Mouse (Mus musculus): ENCODE measurements around the gene Chtf18. TPM values are rescaled to one million over a fixed set of nuclear protein-coding genes. Genes with fewer than 3 reads are reported as not detected.

The Chtf18 gene
- total and polyA plus RNA-seq, 3 experiments: 11.9 to 38.2 (median 24.8) TPM

GRCm38 (mm10) chr17:25721476-25721875 lies 5.7 kb downstream of the Chtf18 start:
- H3K27me3 ChIP-seq (replicated peaks): no peaks in the 10 kb centered on the region
- no peak for TF ChIP-seq EP300 (IDR thresholded peaks at IDR 0.05; ENCODE audit: low read length)
- TF ChIP-seq MAX (IDR thresholded peaks at IDR 0.05; ENCODE audit: low read length): no peak
- TF ChIP-seq JUND (conservative IDR thresholded peaks at IDR 0.05; ENCODE audit: low read depth, low read length): no peak
- TF ChIP-seq MAFK (IDR thresholded peaks at IDR 0.05; ENCODE audit: insufficient replicate concordance, low read length): no peak
- TF ChIP-seq SIN3A (IDR thresholded peaks at IDR 0.05; ENCODE audit: low read length): no peak
- TF ChIP-seq CTCF (conservative IDR thresholded peaks at IDR 0.05 in 1 of 2, IDR thresholded peaks at IDR 0.05 in 1 of 2; ENCODE audit: low read depth in 2 of 2, low read length in 2 of 2): no peak
- peaks cover 52 to 85% of the 10 kb centered on the region in 2 experiments for H3K36me3 ChIP-seq (replicated peaks in 1 of 2; ENCODE audit: control insufficient read depth in 1 of 2, insufficient read depth in 1 of 2, low read length in 1 of 2)
- H3K9ac ChIP-seq (ENCODE audit: insufficient read depth, low read depth): no peak overlapping the region
- DNase-seq (ENCODE audit: extremely low read depth): no peak
- no peak overlapping the region for H3K27ac ChIP-seq (ENCODE audit: insufficient read depth, low read depth)
- dilution Hi-C loops (cut with MboI; ENCODE audit: extremely low pct_ligation_motif_present, extremely low pct_unique_long_range_greater_than_20kb, low sequenced_read_pairs): no loop called here
- no peak overlapping the region for H3K4me3 ChIP-seq (replicated peaks in 1 of 3; ENCODE audit: low read depth in 2 of 3, low read length in 2 of 3, poor library complexity in 1 of 3)
- in situ Hi-C loops (cut with MboI; ENCODE audit: low pct_ligation_motif_present, low pct_unique_long_range_greater_than_20kb, low sequenced_read_pairs): no loop called here
- no peaks in the 10 kb centered on the region for H3K9me3 ChIP-seq (replicated peaks; ENCODE audit: low read length)
- no peak overlapping the region for H3K4me2 ChIP-seq (ENCODE audit: insufficient read depth, low read depth, poor library complexity, severe bottlenecking)
- H3K4me1 ChIP-seq (ENCODE audit: control insufficient read depth in 1 of 2, insufficient read depth in 2 of 2): peaks cover 16 to 35% of the 10 kb centered on the region in 2 experiments
- H3K79me2 ChIP-seq (replicated peaks; ENCODE audit: control insufficient read depth, extremely low read depth, insufficient read depth, poor library complexity, severe bottlenecking): no peaks in the 10 kb centered on the region

DNA sequence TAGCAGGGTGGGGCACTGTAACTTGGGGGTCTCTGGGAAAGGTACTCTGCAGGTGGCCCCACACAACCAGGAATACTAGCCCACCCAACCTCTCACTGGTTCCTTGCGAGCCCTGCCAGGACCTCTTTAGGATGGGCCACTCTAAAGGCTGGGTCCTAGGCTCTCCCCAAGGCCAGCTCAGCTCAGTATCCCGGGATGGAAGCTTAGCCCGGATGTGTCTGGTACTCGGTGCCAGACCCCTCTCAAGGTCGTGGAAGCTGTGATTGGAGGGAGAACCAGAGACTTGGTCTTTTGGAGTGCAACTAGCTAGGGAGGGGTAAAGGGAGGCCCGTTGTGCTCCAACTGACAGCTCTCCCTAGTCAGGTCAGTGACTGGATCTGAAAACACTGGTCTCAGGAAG lies 9.5 kb downstream of the Chtf18 start:
- Histone ChIP-seq H3K9me3 (replicated peaks; ENCODE audit: low read length) (peaks cover 4% of the 10 kb centered on the region), H3K27ac (ENCODE audit: insufficient read depth, low read depth) (no peak overlapping the region), H3K4me3 (replicated peaks in 1 of 3; ENCODE audit: low read depth in 2 of 3, low read length in 2 of 3, poor library complexity in 1 of 3) (peak overlapping the region in 1 of 3 experiments; percentile 33), H3K4me1 (ENCODE audit: control insufficient read depth in 1 of 2, insufficient read depth in 2 of 2) (peaks cover 23 to 34% of the 10 kb centered on the region in 2 experiments), H3K9ac (ENCODE audit: insufficient read depth, low read depth) (no peak overlapping the region; the same call in 1 of the 2 replicates), H3K79me2 (replicated peaks; ENCODE audit: control insufficient read depth, extremely low read depth, insufficient read depth, poor library complexity, severe bottlenecking) (no peaks in the 10 kb centered on the region), H3K27me3 (replicated peaks) (peaks cover 17% of the 10 kb centered on the region), H3K4me2 (ENCODE audit: insufficient read depth, low read depth, poor library complexity, severe bottlenecking) (peak overlapping the region; percentile 52; the same call in 1 of the 2 replicates), H3K36me3 (replicated peaks in 1 of 2; ENCODE audit: control insufficient read depth in 1 of 2, insufficient read depth in 1 of 2, low read length in 1 of 2) (peaks cover 35 to 52% of the 10 kb centered on the region in 2 experiments)
- no peak for DNase-seq (ENCODE audit: extremely low read depth)
- TF ChIP-seq ZC3H11A (IDR thresholded peaks at IDR 0.05; ENCODE audit: low read depth, low read length) (no peak), MAX (IDR thresholded peaks at IDR 0.05; ENCODE audit: low read length) (no peak), NELFE (IDR thresholded peaks at IDR 0.05; ENCODE audit: low read depth, low read length) (no peak), BHLHE40 (IDR thresholded peaks at IDR 0.05; ENCODE audit: low read depth, low read length) (no peak), POLR2A (IDR thresholded peaks at IDR 0.05; ENCODE audit: low read depth, low read length) (no peak; the same call in 1 of the 2 replicates), USF1 (IDR thresholded peaks at IDR 0.05; ENCODE audit: low read depth, low read length) (no peak), GABPA (IDR thresholded peaks at IDR 0.05; ENCODE audit: insufficient replicate concordance, low read depth, low read length) (no peak)
- in situ Hi-C loops (cut with MboI; ENCODE audit: low pct_ligation_motif_present, low pct_unique_long_range_greater_than_20kb, low sequenced_read_pairs) (no loop called here), dilution Hi-C loops (cut with MboI; ENCODE audit: extremely low pct_ligation_motif_present, extremely low pct_unique_long_range_greater_than_20kb, low sequenced_read_pairs) (no loop called here)

DNA sequence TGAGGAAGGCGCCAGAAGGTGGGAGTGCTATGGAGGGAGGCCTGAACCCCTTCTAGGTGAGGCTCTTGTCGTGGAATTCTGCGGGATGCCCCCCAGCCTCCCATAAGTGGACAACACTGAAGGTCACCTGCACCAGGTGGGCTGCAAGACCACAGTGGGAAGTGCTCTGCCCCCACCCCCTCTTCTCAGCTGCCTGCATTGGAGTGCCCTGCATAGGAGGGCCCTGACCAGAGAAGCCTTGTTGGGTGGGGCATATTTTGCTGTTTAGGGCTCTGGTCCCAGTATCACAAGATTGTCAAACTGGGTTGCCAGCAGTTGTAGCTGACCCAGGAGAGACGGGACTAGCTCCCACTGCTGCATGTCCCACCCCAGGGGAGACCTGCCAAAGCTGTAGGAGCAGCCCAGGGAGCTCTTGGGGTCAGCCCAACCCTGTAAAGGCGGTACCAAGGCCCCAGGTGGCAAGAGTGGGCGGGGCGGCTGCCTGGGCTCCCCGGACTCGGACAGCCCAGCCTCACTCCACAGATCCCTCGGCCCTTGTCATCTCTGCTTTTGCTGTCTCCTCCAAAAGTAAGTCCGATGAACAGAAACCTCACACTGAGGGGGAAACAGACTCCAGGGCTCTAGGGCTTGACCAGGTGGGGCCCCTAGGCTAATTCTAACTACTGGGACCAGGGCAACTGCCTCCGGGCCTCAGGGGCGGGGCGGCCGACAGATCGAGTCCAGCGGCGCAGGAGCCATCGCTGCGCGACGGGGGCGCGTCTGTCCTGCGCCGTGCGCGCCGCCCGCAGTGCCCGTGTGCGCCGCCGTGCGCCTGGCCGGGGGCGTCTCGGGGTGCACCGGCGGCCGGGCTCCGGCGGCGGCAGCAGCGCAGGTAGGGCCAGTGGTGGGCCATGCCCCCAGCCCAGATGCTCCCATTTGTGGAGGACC lies 10.2 kb downstream of the Chtf18 start, which contains the start of gene Gng13:
Gene Gng13 (plus strand): TSS at position 461 of the 927 bp plus-strand sequence.
- Histone ChIP-seq H3K9ac (ENCODE audit: insufficient read depth, low read depth) (no peak within 1 kb of the TSS; the same call in 1 of the 2 replicates), H3K36me3 (replicated peaks in 1 of 2; ENCODE audit: control insufficient read depth in 1 of 2, insufficient read depth in 1 of 2, low read length in 1 of 2) (peaks cover 29 to 45% of the 10 kb centered on the region in 2 experiments), H3K9me3 (replicated peaks; ENCODE audit: low read length) (peaks cover 4% of the 10 kb centered on the region), H3K27me3 (replicated peaks) (peaks cover 24% of the 10 kb centered on the region), H3K4me1 (ENCODE audit: control insufficient read depth in 1 of 2, insufficient read depth in 2 of 2) (peaks cover 23 to 34% of the 10 kb centered on the region in 2 experiments), H3K4me3 (replicated peaks in 1 of 3; ENCODE audit: low read depth in 2 of 3, low read length in 2 of 3, poor library complexity in 1 of 3) (peak within 1 kb of the TSS in 1 of 3 experiments; percentile 33), H3K4me2 (ENCODE audit: insufficient read depth, low read depth, poor library complexity, severe bottlenecking) (peak within 1 kb of the TSS; percentile 52; the same call in 1 of the 2 replicates), H3K79me2 (replicated peaks; ENCODE audit: control insufficient read depth, extremely low read depth, insufficient read depth, poor library complexity, severe bottlenecking) (no peaks in the 10 kb centered on the region), H3K27ac (ENCODE audit: insufficient read depth, low read depth) (no peak within 1 kb of the TSS)
- no peak for TF ChIP-seq TCF12 (IDR thresholded peaks at IDR 0.05; ENCODE audit: low read depth, low read length)
- in situ Hi-C loops (cut with MboI; ENCODE audit: low pct_ligation_motif_present, low pct_unique_long_range_greater_than_20kb, low sequenced_read_pairs): no loop called here
- DNase-seq (ENCODE audit: extremely low read depth): no peak
- dilution Hi-C loops (cut with MboI; ENCODE audit: extremely low pct_ligation_motif_present, extremely low pct_unique_long_range_greater_than_20kb, low sequenced_read_pairs): no loop called here

All from CH12.LX (cell line).